Mouse (Mus musculus) CD4-positive, CD25-positive, alpha-beta regulatory T cell (primary cell): ENCODE results near the gene Vmn1r56. TPM values are rescaled to one million over a fixed set of nuclear protein-coding genes. Genes with fewer than 3 reads are reported as not detected.

Experiments used
- polyA plus RNA-seq: library from polyadenylated mRNA; unstranded; fragments of 100-300 nt; shearing (Covaris generic); gene quantifications from one replicate; pipeline ENCODE4 v1.2.1, GENCODE M21; 2017

Vmn1r56 gene
- polyA plus RNA-seq, result not detected

DNA sequence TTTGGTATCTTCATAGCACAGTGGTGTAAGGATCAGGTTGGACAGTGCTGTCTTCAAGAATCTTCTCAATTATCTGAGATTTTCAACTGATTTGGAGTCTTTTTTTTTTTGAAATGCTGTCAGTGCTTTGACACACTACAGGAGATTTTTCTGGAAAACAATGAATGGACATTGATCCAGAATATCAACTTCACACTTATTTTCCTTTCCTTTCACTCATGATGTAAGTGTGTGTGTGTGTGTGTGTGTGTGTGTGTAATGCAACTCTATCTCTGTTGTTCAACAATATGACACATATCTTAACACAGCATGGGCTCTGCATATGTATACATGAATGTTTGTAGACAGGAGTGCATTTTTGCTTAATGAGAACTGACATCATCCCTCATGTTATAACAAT, at the start of gene Vmn1r56:
Gene Vmn1r56 (minus strand): TSS at position 101 of the 400 bp plus-strand sequence.

GRCm38 (mm10) chr7:5218193-5218592, 21.6 kb upstream of the Vmn1r56 start, which contains the start of gene Vmn1r57:
Gene Vmn1r57, plus strand, starts transcription at chr7:5218493.

GRCm38 (mm10) chr7:5149570-5149969, 47.0 kb downstream of the Vmn1r56 start, which contains the start of gene Vmn1r55:
Gene Vmn1r55, minus strand, starts transcription at chr7:5149670.

Other genes starting within 250 kb of the Vmn1r56 start
- 0.25 TPM for gene Sbk2, start 232.3 kb downstream of the Vmn1r56 start, polyA plus RNA-seq
- not detected for gene Sbk3, start 225.6 kb downstream of the Vmn1r56 start, polyA plus RNA-seq
- 25.9 TPM for gene Zfp579, start 200.6 kb downstream of the Vmn1r56 start, polyA plus RNA-seq
- 26.5 TPM for gene Zfp524, start 182.3 kb downstream of the Vmn1r56 start, polyA plus RNA-seq
- 46.1 TPM for gene Fiz1, start 182.1 kb downstream of the Vmn1r56 start, polyA plus RNA-seq
- gene Gm44973, start 181.3 kb downstream of the Vmn1r56 start, polyA plus RNA-seq, result 11.4 TPM
- 11.8 TPM for gene Zfp865, start 176.4 kb downstream of the Vmn1r56 start, polyA plus RNA-seq
- not detected for gene Ccdc106, start 176.2 kb downstream of the Vmn1r56 start, polyA plus RNA-seq
- gene 4632433K11Rik, start 162.6 kb downstream of the Vmn1r56 start, polyA plus RNA-seq, result not detected
- 3.6 TPM for gene Zfp784, start 158.3 kb downstream of the Vmn1r56 start, polyA plus RNA-seq
- 7.4 TPM for gene Zfp580, start 145.2 kb downstream of the Vmn1r56 start, polyA plus RNA-seq
- 113 TPM for gene U2af2, start 134.6 kb downstream of the Vmn1r56 start, polyA plus RNA-seq
- 35.8 TPM for gene Epn1, start 116.5 kb downstream of the Vmn1r56 start, polyA plus RNA-seq
- not detected for gene Rfpl4, start 79.8 kb downstream of the Vmn1r56 start, polyA plus RNA-seq
- 0.31 TPM for gene Rasl2-9, start 70.8 kb downstream of the Vmn1r56 start, polyA plus RNA-seq
- 0.07 TPM for gene Vmn1r55, start 47.1 kb downstream of the Vmn1r56 start, polyA plus RNA-seq
- not detected for gene Vmn1r57, start 21.7 kb upstream of the Vmn1r56 start, polyA plus RNA-seq
- not detected for gene Gm5065, start 153.8 kb upstream of the Vmn1r56 start, polyA plus RNA-seq
- gene Nlrp2, start 154.3 kb upstream of the Vmn1r56 start, polyA plus RNA-seq, result not detected
- not detected for gene Vmn1r58, start 216.6 kb upstream of the Vmn1r56 start, polyA plus RNA-seq